Mouse (Mus musculus): Measurements from ENCODE around the gene Tas1r1.

- TF ChIP-seq CTCF (IDR thresholded peaks at IDR 0.05; ENCODE audit: extremely low read depth, insufficient read length, insufficient replicate concordance, low read depth, low read length) (no peak), POLR2A (IDR thresholded peaks at IDR 0.05; ENCODE audit: low read depth, low read length) (no peak)
Observed at GRCm38 (mm10) chr4:151994228-151995171, 43.9 kb downstream of the Tas1r1 start.

All from small intestine, adult 2 months (tissue).